Mouse (Mus musculus): ENCODE measurements around the gene Grik1. TPM values are rescaled to one million over a fixed set of nuclear protein-coding genes. Genes with fewer than 3 reads are reported as not detected.

The Grik1 gene
- polyA plus RNA-seq, 1 experiment: not detected

- no peak for TF ChIP-seq CTCF (IDR thresholded peaks at IDR 0.05; ENCODE audit: low read depth, low read length)
- no peak for TF ChIP-seq POLR2A (IDR thresholded peaks at IDR 0.05; ENCODE audit: insufficient read depth, low read length)
- no peak for TF ChIP-seq EP300 (IDR thresholded peaks at IDR 0.05; ENCODE audit: insufficient read depth, low read depth, low read length)
- H3K4me3 ChIP-seq (ENCODE audit: low read depth, low read length): no peak overlapping the region
- H3K9me3 ChIP-seq (replicated peaks; ENCODE audit: control insufficient read depth, insufficient read depth, low read length, poor library complexity, severe bottlenecking): no peaks in the 10 kb centered on the region
- H3K4me1 ChIP-seq (ENCODE audit: control insufficient read depth, insufficient read depth, low read length): no peaks in the 10 kb centered on the region
- H3K27ac ChIP-seq (ENCODE audit: insufficient read depth, low read length): no peak overlapping the region
- H3K36me3 ChIP-seq (ENCODE audit: control insufficient read depth, insufficient read depth, low read length, poor library complexity, severe bottlenecking): no peaks in the 10 kb centered on the region
- H3K9ac ChIP-seq (ENCODE audit: low read depth, poor library complexity, severe bottlenecking): no peak overlapping the region
- H3K27me3 ChIP-seq (ENCODE audit: control insufficient read depth, insufficient read depth, low read length, poor library complexity, severe bottlenecking): no peaks in the 10 kb centered on the region
These were observed 355.4 kb downstream of the Grik1 start for GRCm38 (mm10) chr16:87934685-87935084.

GRCm38 (mm10) chr16:87931358-87931757 lies 358.7 kb downstream of the Grik1 start:
- H3K9ac ChIP-seq (ENCODE audit: low read depth, poor library complexity, severe bottlenecking): no peak overlapping the region
- H3K27me3 ChIP-seq (ENCODE audit: control insufficient read depth, insufficient read depth, low read length, poor library complexity, severe bottlenecking): no peaks in the 10 kb centered on the region
- H3K4me1 ChIP-seq (ENCODE audit: control insufficient read depth, insufficient read depth, low read length): no peaks in the 10 kb centered on the region
- no peaks in the 10 kb centered on the region for H3K9me3 ChIP-seq (replicated peaks; ENCODE audit: control insufficient read depth, insufficient read depth, low read length, poor library complexity, severe bottlenecking)
- H3K36me3 ChIP-seq (ENCODE audit: control insufficient read depth, insufficient read depth, low read length, poor library complexity, severe bottlenecking): no peaks in the 10 kb centered on the region
- H3K27ac ChIP-seq (ENCODE audit: insufficient read depth, low read length): no peak overlapping the region
- no peak for TF ChIP-seq CTCF (IDR thresholded peaks at IDR 0.05; ENCODE audit: low read depth, low read length)
- no peak overlapping the region for H3K4me3 ChIP-seq (ENCODE audit: low read depth, low read length)

- H3K9ac ChIP-seq (ENCODE audit: low read depth, poor library complexity, severe bottlenecking): no peak overlapping the region
- TF ChIP-seq CTCF (IDR thresholded peaks at IDR 0.05; ENCODE audit: low read depth, low read length) (no peak), EP300 (IDR thresholded peaks at IDR 0.05; ENCODE audit: insufficient read depth, low read depth, low read length) (no peak), POLR2A (IDR thresholded peaks at IDR 0.05; ENCODE audit: insufficient read depth, low read length) (no peak)
- no peaks in the 10 kb centered on the region for H3K9me3 ChIP-seq (replicated peaks; ENCODE audit: control insufficient read depth, insufficient read depth, low read length, poor library complexity, severe bottlenecking)
- H3K27ac ChIP-seq (ENCODE audit: insufficient read depth, low read length): no peak overlapping the region
- no peak overlapping the region for H3K4me3 ChIP-seq (ENCODE audit: low read depth, low read length)
- H3K36me3 ChIP-seq (ENCODE audit: control insufficient read depth, insufficient read depth, low read length, poor library complexity, severe bottlenecking): no peaks in the 10 kb centered on the region
- H3K27me3 ChIP-seq (ENCODE audit: control insufficient read depth, insufficient read depth, low read length, poor library complexity, severe bottlenecking): no peaks in the 10 kb centered on the region
- no peaks in the 10 kb centered on the region for H3K4me1 ChIP-seq (ENCODE audit: control insufficient read depth, insufficient read depth, low read length)
These were observed 359.5 kb downstream of the Grik1 start for GRCm38 (mm10) chr16:87930519-87930918.

GRCm38 (mm10) chr16:87928671-87929070 lies 361.4 kb downstream of the Grik1 start:
- no peaks in the 10 kb centered on the region for H3K36me3 ChIP-seq (ENCODE audit: control insufficient read depth, insufficient read depth, low read length, poor library complexity, severe bottlenecking)
- H3K9ac ChIP-seq (ENCODE audit: low read depth, poor library complexity, severe bottlenecking): no peak overlapping the region
- no peaks in the 10 kb centered on the region for H3K9me3 ChIP-seq (replicated peaks; ENCODE audit: control insufficient read depth, insufficient read depth, low read length, poor library complexity, severe bottlenecking)
- no peak overlapping the region for H3K4me3 ChIP-seq (ENCODE audit: low read depth, low read length)
- H3K4me1 ChIP-seq (ENCODE audit: control insufficient read depth, insufficient read depth, low read length): no peaks in the 10 kb centered on the region
- TF ChIP-seq CTCF (IDR thresholded peaks at IDR 0.05; ENCODE audit: low read depth, low read length) (no peak), EP300 (IDR thresholded peaks at IDR 0.05; ENCODE audit: insufficient read depth, low read depth, low read length) (no peak), POLR2A (IDR thresholded peaks at IDR 0.05; ENCODE audit: insufficient read depth, low read length) (no peak)
- no peak overlapping the region for H3K27ac ChIP-seq (ENCODE audit: insufficient read depth, low read length)
- no peaks in the 10 kb centered on the region for H3K27me3 ChIP-seq (ENCODE audit: control insufficient read depth, insufficient read depth, low read length, poor library complexity, severe bottlenecking)

- TF ChIP-seq POLR2A (IDR thresholded peaks at IDR 0.05; ENCODE audit: insufficient read depth, low read length) (no peak), CTCF (IDR thresholded peaks at IDR 0.05; ENCODE audit: low read depth, low read length) (no peak), EP300 (IDR thresholded peaks at IDR 0.05; ENCODE audit: insufficient read depth, low read depth, low read length) (no peak)
- no peak overlapping the region for H3K9ac ChIP-seq (ENCODE audit: low read depth, poor library complexity, severe bottlenecking)
These were observed 372.2 kb downstream of the Grik1 start for GRCm38 (mm10) chr16:87917897-87918296.

GRCm38 (mm10) chr16:87917157-87917546 lies 372.9 kb downstream of the Grik1 start:
- Histone ChIP-seq H3K9ac (ENCODE audit: low read depth, poor library complexity, severe bottlenecking) (no peak overlapping the region), H3K27me3 (ENCODE audit: control insufficient read depth, insufficient read depth, low read length, poor library complexity, severe bottlenecking) (no peaks in the 10 kb centered on the region), H3K4me3 (ENCODE audit: low read depth, low read length) (no peak overlapping the region), H3K36me3 (ENCODE audit: control insufficient read depth, insufficient read depth, low read length, poor library complexity, severe bottlenecking) (no peaks in the 10 kb centered on the region), H3K4me1 (ENCODE audit: control insufficient read depth, insufficient read depth, low read length) (no peaks in the 10 kb centered on the region), H3K9me3 (replicated peaks; ENCODE audit: control insufficient read depth, insufficient read depth, low read length, poor library complexity, severe bottlenecking) (no peaks in the 10 kb centered on the region), H3K27ac (ENCODE audit: insufficient read depth, low read length) (no peak overlapping the region)
- TF ChIP-seq EP300 (IDR thresholded peaks at IDR 0.05; ENCODE audit: insufficient read depth, low read depth, low read length): no peak
- no peak for TF ChIP-seq POLR2A (IDR thresholded peaks at IDR 0.05; ENCODE audit: insufficient read depth, low read length)
- no peak for TF ChIP-seq CTCF (IDR thresholded peaks at IDR 0.05; ENCODE audit: low read depth, low read length)

More at GRCm38 (mm10) chr16:87917897-87918296, 372.2 kb downstream of the Grik1 start:
- Histone ChIP-seq H3K9me3 (replicated peaks; ENCODE audit: control insufficient read depth, insufficient read depth, low read length, poor library complexity, severe bottlenecking) (no peaks in the 10 kb centered on the region), H3K27me3 (ENCODE audit: control insufficient read depth, insufficient read depth, low read length, poor library complexity, severe bottlenecking) (no peaks in the 10 kb centered on the region), H3K27ac (ENCODE audit: insufficient read depth, low read length) (no peak overlapping the region), H3K4me3 (ENCODE audit: low read depth, low read length) (no peak overlapping the region), H3K36me3 (ENCODE audit: control insufficient read depth, insufficient read depth, low read length, poor library complexity, severe bottlenecking) (no peaks in the 10 kb centered on the region), H3K4me1 (ENCODE audit: control insufficient read depth, insufficient read depth, low read length) (no peaks in the 10 kb centered on the region)
